Mouse (Mus musculus) urinary bladder, postnatal 4 days (tissue): ENCODE data around the gene Trpm8.
A peak's percentile ranks its signal among the peaks of the same experiment; 100 is the strongest.

Source experiments
- DNase-seq, 2 experiments: peaks; one replicate each; pipeline ENCODE4 v3.0.0; 2021 to 2022; ENCODE audit warnings: low spot score in 2 of 2

Trpm8 gene

GRCm38 (mm10) chr1:88350761-88351160 is 73.3 kb downstream of the Trpm8 start:
- no peak for DNase-seq

GRCm38 (mm10) chr1:88355025-88355424 is 77.6 kb downstream of the Trpm8 start:
- DNase-seq, result no peak

DNA sequence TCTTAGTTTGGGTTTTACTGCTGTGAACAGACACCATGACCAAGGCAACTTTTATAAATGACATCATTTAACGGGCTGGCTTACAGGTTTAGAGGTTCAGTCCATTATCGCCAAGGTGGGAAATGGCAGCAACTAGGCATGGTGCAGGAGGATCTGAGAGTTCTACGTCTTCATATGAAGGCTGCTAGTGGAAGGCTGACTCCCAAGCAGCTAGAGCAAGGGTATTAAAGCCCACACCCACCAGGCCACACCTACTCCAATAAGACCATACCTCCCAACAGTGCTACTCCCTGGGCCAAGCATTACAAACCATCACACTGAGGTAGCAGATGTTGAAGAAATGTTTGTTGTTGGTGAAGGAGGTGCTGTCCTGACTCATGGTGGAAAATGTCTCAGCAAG is 78.2 kb downstream of the Trpm8 start:
- no peak for DNase-seq

DNA sequence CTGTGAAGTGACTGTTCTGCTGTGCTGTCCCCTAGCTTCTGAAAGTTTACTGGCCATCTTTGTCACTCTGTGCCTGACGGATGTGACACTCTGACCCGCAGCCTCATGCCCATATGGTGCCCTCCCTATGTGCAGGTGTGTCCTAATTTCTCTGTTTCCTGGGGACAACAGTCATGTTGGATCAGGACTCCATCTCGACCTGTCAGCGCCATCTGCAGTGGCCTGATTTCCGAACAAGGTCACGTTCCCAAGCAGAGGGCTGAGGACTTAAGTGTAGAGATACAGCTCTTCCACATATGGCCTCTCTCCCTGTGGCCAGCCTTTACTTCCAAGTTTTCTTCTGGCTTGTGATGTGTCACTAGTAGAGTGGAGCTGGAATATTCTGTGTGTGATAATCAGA is 79.2 kb downstream of the Trpm8 start:
- DNase-seq, result no peak

GRCm38 (mm10) chr1:88357458-88358090 is 80.1 kb downstream of the Trpm8 start:
- no peak for DNase-seq

- no peak for DNase-seq
Measured at GRCm38 (mm10) chr1:88358102-88358654, 80.7 kb downstream of the Trpm8 start.

DNA sequence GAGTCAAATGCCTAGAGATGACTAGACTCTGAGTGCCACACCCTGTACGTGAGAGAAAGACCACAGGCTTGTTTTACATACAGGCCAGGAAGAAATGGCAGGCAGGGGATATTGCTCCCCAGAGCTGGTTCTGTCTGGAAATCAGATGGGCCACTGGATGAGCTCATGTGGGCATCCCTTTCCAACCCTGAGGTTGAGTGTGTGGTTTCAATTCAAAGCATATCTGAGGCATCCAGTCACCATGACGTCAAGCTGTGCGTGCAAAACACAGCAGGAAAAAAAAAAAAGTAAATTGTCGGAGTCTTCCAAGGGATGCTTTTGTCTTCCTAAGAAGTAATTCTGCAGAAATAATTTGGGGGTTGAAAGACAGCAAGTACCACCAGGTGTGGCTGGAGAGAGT is 83.6 kb downstream of the Trpm8 start:
- DNase-seq, result no peak

GRCm38 (mm10) chr1:88366881-88367644 is 89.6 kb downstream of the Trpm8 start:
- no peak for DNase-seq

DNA sequence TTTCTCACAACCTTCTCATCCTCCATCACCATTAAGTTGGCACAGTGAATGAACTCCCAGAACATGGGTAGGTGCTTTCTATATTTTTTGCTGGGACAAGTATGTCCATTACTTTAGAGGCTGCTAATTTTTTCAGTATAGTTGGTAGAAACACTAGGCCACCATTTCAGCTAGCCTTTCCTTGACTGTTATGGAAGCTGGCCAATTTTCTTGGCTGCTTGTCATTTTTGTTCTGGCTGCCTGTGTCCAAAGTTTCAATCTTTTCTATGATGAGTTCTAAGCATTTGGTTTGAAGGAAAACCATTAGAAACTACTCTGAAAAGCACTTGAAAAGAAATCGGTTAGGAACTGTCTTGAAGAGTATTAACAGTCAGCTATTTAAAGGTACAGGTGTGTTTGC is 101.0 kb downstream of the Trpm8 start:
- no peak for DNase-seq

DNA sequence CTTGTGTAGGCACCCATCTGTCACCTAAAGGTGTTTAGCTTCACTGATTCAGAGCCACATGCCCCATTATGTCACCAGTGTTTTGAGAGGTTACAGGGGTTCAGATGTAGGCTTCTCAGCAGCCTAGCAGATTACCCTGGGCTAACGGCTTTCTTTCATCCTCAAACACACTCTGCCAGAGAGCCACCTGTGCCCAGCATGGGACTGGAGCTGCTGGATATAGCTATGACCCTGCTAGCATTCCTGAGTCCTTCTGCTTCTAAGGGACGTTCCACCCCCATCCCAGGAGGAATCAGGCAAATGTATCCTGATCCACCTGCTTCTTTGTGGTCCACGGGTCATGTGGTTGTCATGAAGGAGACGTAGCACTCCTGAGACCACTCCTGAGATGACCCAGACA is 114.2 kb downstream of the Trpm8 start:
- no peak for DNase-seq

DNA sequence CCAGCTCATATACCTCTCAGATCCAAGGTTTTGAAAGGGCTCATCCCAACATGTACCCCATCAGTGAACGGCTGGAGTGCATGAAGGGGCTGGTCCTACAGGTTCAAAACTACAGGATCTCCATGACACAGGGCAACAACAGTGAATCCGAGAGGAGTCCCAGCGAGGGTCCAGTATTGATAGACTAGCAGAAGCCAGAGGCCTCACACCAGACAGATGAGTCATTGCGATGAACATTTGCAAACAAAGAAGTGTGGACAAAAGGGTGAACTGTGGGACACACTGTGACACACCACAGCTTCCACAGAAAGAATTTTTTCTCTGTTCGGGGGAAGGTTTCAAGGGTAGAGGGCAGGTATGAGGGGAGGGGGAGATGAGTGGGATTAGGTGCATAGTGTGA is 115.9 kb downstream of the Trpm8 start:
- DNase-seq, result no peak

GRCm38 (mm10) chr1:88403378-88403777 is 125.9 kb downstream of the Trpm8 start:
- no peak for DNase-seq

- no peak for DNase-seq
Measured at GRCm38 (mm10) chr1:88406078-88406806, 128.8 kb downstream of the Trpm8 start.

DNA sequence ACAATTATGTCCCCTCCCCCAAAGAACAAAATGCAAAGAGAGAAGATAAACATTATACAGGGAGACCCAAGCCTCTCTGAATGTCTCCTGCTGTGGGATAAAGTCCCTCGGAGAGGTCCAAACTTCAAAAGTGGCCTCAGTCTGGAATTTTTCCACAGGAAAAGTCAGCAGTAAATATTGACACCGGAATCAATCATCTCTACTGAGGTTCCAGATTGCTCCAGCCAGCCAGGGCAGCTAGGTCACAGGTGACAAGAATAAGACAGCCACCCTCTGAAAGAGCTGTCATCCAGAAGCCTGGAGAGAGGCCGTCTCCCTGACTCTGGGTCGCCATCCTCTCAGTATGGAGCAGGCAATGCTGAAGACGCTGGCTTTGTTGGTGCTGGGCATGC is 129.3 kb downstream of the Trpm8 start, which contains the start of gene Spp2:
Spp2 (plus strand) TSS at position 155 of the 392 bp plus-strand sequence.
- no peak for DNase-seq

DNA sequence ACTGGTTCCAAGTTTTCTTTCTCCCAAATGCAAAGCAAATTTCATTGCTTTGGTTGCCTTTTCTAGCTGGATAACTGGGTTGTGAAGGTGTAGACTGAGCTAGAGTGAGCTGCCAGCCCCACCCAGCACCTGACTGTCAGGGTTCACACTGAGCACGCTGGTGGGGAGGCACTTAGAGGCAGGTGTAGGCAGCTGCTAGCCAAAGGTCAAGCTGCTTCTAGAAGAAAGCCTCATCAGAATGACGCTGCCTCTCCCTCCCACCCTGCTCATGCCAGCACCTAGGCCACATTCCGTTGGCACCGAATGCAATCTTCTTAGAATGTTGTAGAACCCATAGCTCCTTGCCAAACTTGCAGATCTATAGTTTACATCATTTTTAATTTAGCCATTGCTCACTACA is 130.9 kb downstream of the Trpm8 start:
- DNase-seq, result no peak

- DNase-seq, result no peak
Measured at GRCm38 (mm10) chr1:88412013-88412412, 134.6 kb downstream of the Trpm8 start.

DNA sequence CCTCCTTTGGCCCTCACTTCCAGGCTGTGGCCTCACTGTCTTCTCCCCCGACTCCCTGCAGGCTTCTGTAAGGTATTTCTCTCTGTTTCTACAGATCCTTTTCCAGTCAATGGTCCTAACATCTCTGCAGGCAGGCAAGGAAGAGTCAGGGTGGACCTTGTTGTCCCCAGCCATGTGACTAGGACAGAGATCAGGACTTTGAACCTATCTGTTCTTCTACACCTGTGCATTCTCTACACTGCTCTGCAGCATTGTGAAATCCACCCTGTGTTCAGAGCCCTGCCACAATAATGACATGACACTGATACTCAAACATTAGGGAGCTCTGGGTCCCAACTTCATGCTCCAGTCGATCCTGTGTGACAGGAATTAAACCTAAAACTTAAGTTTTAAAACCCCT is 141.5 kb downstream of the Trpm8 start:
- DNase-seq, result no peak

DNA sequence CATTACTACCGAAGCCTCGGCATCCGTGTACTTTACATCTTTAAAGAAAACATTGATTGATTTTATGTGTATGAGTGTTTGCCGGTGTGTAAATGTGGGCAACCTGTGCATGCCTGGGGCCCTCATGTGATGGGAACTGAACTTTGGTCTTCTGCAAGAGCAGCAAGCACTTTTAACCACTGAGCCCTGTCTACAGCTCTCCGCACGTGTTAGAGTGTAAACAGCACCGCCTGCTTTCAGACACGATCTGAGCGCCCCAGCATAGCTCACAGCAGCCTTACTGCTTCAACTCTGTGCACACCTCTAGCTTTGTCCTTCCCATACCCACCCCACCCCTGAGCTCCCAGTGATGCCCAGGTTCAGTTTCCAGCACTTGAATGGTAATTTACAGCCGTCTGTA is 144.6 kb downstream of the Trpm8 start:
- DNase-seq, result no peak

- DNase-seq, result no peak
Measured at GRCm38 (mm10) chr1:88422846-88423395, 145.5 kb downstream of the Trpm8 start.

GRCm38 (mm10) chr1:88424602-88425252 is 147.3 kb downstream of the Trpm8 start:
- peak; percentile 62 to 85 for DNase-seq

DNA sequence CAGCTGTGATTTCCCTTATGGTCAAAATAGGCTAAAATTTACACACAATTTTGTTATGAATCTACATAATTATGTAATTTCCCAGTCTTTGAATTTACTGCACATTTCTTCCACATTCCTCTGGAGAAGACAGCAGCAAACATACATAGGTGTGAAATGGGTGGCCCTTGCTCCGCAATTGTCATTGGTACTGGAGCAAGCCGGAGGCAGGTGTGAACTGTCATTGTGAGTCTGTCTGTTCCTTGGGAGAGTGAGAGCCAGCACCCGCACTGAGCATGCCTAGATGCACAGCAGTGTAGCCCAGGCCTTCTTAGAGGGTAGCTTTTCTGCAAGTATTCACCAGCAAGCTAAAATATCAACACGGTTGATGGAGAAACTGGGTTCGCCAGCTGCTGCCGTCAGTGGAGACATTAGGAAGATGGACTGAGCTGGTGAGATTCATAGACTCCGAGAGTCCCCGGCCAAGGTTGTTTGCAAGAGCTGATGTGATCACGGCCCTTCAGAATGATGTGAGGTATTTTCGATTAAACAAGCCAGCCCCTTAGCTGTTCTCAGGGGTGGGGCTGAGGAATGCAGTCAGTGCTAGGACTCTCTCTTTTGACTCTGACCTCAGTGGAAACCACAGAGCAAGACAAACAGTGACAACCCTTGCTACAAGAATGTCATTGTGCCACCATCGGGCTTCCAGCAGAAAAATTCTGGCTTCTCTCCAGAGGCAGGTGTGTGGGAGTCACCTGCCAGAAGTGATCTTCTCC is 150.7 kb downstream of the Trpm8 start:
- DNase-seq, result peak in 1 of 2 experiments; percentile 27
